Mouse (Mus musculus) v-Abl transformed pro-B cells (cell line): ENCODE results near the gene Hes2.

Source experiments
- in situ Hi-C, 2 experiments: fragments of 400-800 bp; cut with MboI; formaldehyde crosslinking; loops; one replicate each; pipeline ENCODE4 v1.15.1; 2025; ENCODE audit not compliant: unreplicated experiment in 2 of 2

The Hes2 gene

DNA sequence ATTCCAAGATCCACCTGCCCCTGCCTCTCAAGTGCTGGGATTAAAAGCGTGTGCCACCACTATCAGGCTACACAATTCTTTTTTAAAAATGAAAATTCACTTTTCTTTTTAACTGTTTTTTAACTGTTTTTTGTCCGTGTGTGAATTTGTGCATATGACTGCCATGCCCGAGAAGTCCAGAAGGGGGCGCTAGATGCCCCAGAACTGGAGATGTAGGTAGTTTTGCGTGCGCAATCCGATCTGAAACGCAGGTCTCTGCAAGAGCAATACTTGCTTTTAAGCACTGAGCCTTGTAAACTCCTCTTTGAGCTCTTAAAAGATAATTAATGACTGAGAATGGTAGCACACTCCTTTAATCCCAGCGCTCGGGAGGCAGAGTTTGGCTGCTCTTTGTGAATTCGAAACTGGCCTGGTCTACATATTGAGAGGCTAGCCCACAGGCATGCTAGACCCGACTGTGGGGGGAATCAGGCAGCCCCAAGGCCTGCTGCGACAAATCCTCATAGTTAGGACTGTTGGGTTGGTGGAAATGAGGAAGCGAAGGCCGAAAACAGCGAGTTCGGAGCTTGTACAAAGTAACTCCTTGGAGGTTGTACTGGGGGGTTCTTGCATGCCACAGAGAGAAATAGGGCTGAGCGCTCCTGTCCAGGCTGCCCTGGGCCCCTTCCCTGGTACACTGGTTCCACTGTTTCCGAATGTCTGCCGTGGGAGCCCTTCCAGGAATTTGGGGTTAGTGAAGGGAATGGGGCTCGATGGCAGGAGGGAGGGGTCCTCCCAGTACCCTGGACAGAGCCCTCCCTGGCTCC, 685 bp upstream of the Hes2 start:
- in situ Hi-C loops = loop anchor here in 1 of 2 experiments (25.0 kb wide), 1 partner anchor 1804 kb away; the partner anchor contains the start of gene A430005L14Rik

- in situ Hi-C loops = loop anchor here in 1 of 2 experiments (25.0 kb wide), 1 partner anchor 1803 kb away; the partner anchor contains the start of gene A430005L14Rik
These were observed 615 bp downstream of the Hes2 start for GRCm38 (mm10) chr4:152159285-152159678.

DNA sequence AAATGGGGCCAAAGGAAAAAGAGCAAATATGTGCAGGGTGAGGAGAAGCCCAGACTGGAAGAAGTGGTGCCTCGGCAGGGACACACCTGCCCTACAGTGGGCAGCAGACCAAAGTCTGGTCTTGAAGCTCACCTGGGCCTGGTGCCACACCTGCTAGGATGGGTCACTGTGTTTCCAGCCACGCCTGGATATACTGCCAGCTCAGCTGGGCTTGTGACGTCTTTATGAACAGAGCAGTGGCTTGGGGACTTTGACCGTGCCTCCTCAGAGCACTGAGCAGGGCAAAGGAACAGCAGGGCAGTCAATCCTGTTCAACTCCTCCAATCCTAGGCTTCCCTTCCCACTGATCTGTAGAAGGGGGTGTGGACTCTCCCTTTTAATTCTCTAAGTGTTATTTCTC, 2.1 kb downstream of the Hes2 start:
- in situ Hi-C loops = loop anchor here in 1 of 2 experiments (25.0 kb wide), 1 partner anchor 1802 kb away; the partner anchor contains the start of gene A430005L14Rik

GRCm38 (mm10) chr4:152161601-152162000, 2.9 kb downstream of the Hes2 start:
- in situ Hi-C loops = loop anchor here in 1 of 2 experiments (25.0 kb wide), 1 partner anchor 1801 kb away; the partner anchor contains the start of gene A430005L14Rik

DNA sequence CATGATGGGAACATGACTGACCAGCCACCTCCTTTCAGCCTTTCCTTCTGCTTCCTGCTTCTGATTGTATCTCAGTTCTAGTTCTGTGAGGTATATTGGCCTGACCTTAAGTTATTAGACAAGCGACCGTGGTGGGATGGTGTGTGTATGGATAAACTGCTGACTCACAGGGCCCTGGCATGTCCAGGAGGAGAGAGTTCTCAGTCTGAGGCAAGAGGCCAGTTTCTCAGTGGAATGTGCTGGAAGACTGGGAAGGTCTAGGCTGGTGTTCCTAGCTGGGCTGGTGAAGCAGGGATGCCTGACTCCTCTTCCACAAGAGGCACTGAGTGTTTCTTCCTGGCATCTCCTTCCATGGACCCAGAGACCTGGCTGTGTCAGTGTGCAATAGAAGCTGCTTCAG, 4.1 kb downstream of the Hes2 start:
- in situ Hi-C loops = loop anchor here in 1 of 2 experiments (25.0 kb wide), 1 partner anchor 1800 kb away; the partner anchor contains the start of gene A430005L14Rik

- in situ Hi-C loops = loop anchor here in 1 of 2 experiments (25.0 kb wide), 1 partner anchor 1797 kb away; the partner anchor contains the start of gene A430005L14Rik
These were observed 6.6 kb downstream of the Hes2 start for GRCm38 (mm10) chr4:152165036-152165931.

- in situ Hi-C loops = loop anchor here in 1 of 2 experiments (25.0 kb wide), 1 partner anchor 1794 kb away; the partner anchor contains the start of gene A430005L14Rik
These were observed 9.4 kb downstream of the Hes2 start for GRCm38 (mm10) chr4:152168052-152168451.

DNA sequence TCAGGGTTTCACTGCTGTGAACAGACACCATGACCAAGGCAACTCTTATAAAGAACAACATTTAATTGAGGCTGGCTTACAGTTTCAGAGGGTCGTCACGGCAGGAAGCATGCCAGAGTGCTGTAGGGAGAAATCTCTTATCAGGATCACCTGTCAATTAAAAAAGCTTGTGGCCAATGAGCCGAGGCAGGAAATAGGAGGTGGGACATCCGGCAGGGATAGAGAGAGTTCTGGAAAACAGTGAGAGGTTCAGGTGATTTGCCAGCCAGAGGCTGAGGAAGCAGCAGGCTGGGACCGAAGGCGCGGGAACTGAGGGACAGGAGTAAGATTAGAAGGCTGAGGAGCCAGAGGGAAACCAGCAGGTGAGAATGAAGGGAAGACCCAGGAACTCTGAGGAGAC, 10.4 kb downstream of the Hes2 start:
- in situ Hi-C loops = loop anchor here in 1 of 2 experiments (25.0 kb wide), 1 partner anchor 1793 kb away; the partner anchor contains the start of gene A430005L14Rik

- in situ Hi-C loops = loop anchor here (5.0 to 25.0 kb wide), 9 partner anchors 42 to 1975 kb away; partner anchors contain the start of genes A430005L14Rik (in 1 of the 2), Rpl22 (in 1 of the 2), Trp73 (in 1 of the 2) and Wrap73 (in 1 of the 2)
These were observed 11.6 kb downstream of the Hes2 start for GRCm38 (mm10) chr4:152170286-152170685.

- in situ Hi-C loops = loop anchor here (5.0 to 25.0 kb wide), 9 partner anchors 41 to 1973 kb away; partner anchors contain the start of genes A430005L14Rik (in 1 of the 2), Rpl22 (in 1 of the 2), Trp73 (in 1 of the 2) and Wrap73 (in 1 of the 2)
These were observed 12.9 kb downstream of the Hes2 start for GRCm38 (mm10) chr4:152171543-152171942.

DNA sequence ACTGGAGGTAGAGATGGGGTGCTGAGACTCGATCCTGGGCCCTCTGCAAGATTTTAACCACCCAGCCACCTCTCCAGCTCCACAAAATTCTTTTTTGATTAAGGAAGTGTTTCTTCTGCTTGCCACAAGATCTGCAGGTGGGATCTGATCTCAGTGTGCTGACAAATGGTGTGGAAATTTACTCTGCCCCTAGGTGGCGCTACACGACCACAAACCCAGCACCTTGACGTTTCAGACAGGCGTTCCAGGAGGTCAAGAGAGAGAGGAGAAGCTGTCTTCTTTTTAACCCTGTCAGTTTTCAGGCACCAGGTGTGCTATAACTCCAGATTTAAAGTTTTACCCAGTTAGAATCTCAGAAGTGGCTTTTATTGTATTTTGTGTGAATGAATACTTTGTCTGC, 14.4 kb downstream of the Hes2 start:
- in situ Hi-C loops = loop anchor here (5.0 to 25.0 kb wide), 9 partner anchors 39 to 1972 kb away; partner anchors contain the start of genes A430005L14Rik (in 1 of the 2), Rpl22 (in 1 of the 2), Trp73 (in 1 of the 2) and Wrap73 (in 1 of the 2)

DNA sequence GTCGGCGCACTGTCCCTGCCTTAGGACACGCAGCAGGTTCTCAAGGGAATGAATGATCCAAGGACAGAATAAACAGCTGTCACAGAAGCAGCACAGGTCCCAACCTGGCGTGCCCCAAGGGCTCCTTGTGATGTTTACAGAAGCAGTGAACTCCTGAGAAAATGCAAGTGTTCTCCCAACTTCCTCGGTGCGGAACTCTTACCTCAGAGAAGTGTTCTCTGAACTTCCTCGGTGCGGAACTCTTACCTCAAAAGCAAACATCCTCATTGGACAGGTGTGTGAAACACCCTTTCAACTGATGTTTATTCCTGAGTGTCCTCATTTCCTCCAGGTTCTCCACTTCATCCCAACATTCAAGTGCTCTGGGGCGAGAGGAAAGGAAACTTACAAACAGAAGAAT, 15.3 kb downstream of the Hes2 start:
- in situ Hi-C loops = loop anchor here (5.0 to 25.0 kb wide), 9 partner anchors 38 to 1971 kb away; partner anchors contain the start of genes A430005L14Rik (in 1 of the 2), Rpl22 (in 1 of the 2), Trp73 (in 1 of the 2) and Wrap73 (in 1 of the 2)

DNA sequence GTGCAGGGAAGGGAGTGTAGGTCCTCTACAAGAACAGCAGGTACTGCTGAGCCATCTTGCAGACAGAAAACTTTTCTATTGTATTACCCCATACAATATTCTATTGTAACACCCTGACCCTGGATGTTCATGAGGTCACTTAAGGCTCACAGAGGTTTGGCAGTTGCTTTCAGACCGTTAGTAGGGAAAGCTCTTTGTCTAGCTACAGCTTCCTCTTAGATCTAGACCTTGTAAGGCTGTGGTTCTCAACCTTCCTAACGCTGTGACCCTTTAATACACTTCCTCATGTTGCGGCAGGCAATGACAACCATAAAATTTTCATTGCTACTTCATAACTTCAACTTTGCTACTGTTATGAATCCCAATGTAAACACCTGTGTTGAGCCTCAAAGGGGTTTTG, 18.0 kb downstream of the Hes2 start:
- in situ Hi-C loops = loop anchor here (10.0 to 25.0 kb wide), 5 partner anchors 258 to 1986 kb away; partner anchors contain the start of genes A430005L14Rik (in 1 of the 2), Megf6 (in 1 of the 2), Tprgl (in 1 of the 2) and Trp73 (in 1 of the 2)

DNA sequence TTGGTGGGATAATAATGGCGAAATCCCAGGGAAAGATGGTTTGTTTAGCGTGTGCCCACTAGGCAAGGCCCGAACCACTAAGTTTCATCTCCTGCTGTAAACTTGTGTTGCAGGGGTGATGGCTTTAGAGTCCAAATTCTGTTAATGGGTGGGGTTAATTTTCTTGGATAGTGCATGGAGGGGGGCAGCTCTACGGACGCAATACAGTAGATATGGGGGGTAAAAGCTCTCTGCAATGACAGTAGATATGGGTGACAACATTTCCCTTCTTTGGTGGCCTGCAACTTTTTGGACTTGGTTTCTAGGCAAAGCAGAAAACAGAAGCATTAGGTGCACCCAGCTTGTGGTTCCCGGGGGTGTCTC, 18.5 kb downstream of the Hes2 start:
- in situ Hi-C loops = loop anchor here (10.0 to 25.0 kb wide), 5 partner anchors 258 to 1985 kb away; partner anchors contain the start of genes A430005L14Rik (in 1 of the 2), Megf6 (in 1 of the 2), Tprgl (in 1 of the 2) and Trp73 (in 1 of the 2)

DNA sequence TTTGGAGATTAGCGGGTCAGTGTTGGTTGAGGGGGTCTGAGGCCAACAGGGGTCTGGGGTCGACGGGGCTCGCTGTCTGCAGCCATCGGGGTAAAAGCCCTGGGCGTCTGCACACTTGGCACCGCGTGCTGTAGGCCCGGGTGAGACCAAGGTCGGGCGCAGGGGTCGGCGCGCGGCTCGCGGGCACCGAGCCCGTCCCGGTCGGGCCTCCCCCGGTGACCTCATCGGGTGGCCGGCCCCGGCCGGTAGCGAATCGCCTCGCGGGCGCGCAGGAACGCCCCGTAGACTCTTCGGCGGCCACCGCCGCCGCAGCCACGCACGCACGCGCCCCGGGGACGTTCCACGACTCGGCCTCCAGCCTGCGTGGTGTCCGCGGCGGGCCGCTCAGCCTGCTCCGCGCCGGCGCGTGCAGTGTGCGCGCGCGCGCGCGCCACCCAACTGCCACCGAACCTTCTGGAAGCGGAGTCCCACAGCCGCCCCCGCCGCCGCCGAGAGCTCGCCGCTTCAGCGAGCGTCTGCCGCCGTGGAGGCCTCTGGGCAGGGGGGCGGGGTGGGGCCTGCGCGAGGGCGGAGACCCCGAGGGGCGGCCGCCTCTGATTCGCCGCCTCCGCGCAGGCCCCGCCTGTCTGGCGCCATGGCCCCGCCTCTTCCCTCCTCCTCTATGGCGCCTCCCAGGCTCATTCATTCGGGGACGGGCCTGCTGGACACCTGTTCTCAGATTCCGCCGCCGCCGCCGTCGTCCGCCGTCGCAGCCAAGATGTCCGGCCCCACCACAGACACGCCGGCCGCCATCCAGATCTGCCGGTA, 19.1 kb downstream of the Hes2 start, which contains the start of gene Acot7:
TSS of gene Acot7 (plus strand) at position 598 of the 807 bp plus-strand sequence.
- in situ Hi-C loops = loop anchor here (10.0 to 25.0 kb wide), 5 partner anchors 257 to 1985 kb away; partner anchors contain the start of genes A430005L14Rik (in 1 of the 2), Megf6 (in 1 of the 2), Tprgl (in 1 of the 2) and Trp73 (in 1 of the 2)

GRCm38 (mm10) chr4:152178344-152178864, 19.7 kb downstream of the Hes2 start:
- in situ Hi-C loops = loop anchor here (10.0 to 25.0 kb wide), 5 partner anchors 256 to 1984 kb away; partner anchors contain the start of genes A430005L14Rik (in 1 of the 2), Megf6 (in 1 of the 2), Tprgl (in 1 of the 2) and Trp73 (in 1 of the 2)

GRCm38 (mm10) chr4:152178916-152179705, 20.4 kb downstream of the Hes2 start:
- in situ Hi-C loops = loop anchor here (10.0 to 25.0 kb wide), 5 partner anchors 256 to 1983 kb away; partner anchors contain the start of genes A430005L14Rik (in 1 of the 2), Megf6 (in 1 of the 2), Tprgl (in 1 of the 2) and Trp73 (in 1 of the 2)
